Mouse (Mus musculus): Measurements from ENCODE around the gene Krt13. TPM values are rescaled to one million over a fixed set of nuclear protein-coding genes. Genes with fewer than 3 reads are reported as not detected.

The Krt13 gene
- polyA plus RNA-seq (2012; ENCODE audit: insufficient read depth, insufficient read length, missing spikeins) = not detected in 2 replicates

DNA sequence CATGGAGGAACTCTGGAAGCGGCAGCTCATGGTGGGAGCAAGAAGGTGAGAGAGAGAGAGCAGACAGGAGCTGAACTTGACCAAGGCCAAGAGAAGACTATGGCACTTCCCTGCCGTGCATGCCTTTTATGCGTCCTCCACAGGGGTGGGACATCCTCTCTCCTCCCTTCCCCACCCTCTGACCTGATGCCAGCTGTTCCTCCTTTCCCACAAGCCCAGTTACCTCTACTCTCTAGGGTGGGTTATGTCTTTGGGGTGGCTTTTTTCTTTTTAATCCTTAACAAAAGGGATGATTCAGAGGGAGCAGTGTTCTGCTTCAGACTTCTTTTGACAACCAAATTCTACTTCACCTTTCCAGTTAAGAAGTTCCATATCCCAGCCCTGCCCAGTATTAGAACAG is at the start of gene Krt13:
Gene Krt13 (minus strand): TSS at position 101 of the 400 bp plus-strand sequence.
- no peak within 1 kb of the TSS for H3K27ac ChIP-seq (replicated peaks; ENCODE audit: low read depth, low read length)
- no peak within 1 kb of the TSS for H3K4me3 ChIP-seq (ENCODE audit: insufficient read depth, low read depth, low read length)
- H3K4me1 ChIP-seq (ENCODE audit: control insufficient read depth, insufficient read depth, insufficient read length, low read length) = no peaks in the 10 kb centered on the region

DNA sequence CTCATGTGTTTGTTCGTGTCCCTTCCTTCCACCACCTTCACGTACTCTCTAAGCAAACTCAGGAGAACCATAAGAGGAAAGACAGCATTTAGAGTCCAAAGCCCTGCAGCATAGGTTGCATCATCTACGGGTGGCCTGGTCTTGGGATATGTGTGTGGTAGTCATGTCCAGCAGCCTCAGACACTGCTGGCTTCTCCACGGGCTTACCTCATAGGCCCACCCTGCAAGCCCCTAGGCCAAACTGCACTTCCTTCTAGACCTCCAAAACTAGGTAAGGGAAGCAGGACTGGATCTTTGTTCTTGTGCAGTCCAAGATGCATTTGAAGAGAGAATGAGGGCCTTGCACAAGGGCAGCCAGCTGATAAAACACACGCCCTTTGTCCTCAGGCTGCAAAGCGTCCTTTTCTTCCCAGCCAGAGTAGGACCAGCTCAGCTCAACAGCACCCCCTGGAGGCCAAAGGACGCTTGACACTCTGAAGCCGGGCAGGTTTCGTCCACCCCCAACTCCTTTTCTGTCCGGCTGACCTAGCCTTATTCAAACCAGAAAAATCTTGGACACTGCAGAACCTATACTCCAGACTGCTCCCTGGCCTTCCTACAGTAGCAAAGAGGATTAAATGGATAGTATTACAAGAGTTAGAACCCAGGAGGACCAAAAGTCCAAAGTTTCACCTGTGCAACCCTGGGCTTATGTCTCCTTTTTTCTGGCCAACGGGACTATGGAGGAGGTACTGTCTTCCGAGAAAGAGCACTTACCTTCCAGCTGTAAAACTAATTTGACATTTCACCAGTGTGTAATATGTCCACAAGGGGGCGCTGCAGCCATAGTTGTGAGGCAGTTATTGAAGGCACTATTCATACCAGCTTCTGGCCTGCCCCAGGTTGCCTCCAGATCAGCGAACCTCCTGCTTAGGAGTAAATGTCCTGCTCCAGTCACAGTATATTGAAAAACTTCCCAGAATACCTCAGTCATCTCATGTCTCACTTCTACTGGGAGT is 47.7 kb upstream of the Krt13 start:
- Histone ChIP-seq H3K27ac (replicated peaks; ENCODE audit: low read depth, low read length) (no peak overlapping the region), H3K4me1 (ENCODE audit: control insufficient read depth, insufficient read depth, insufficient read length, low read length) (no peaks in the 10 kb centered on the region), H3K4me3 (ENCODE audit: insufficient read depth, low read depth, low read length) (no peak overlapping the region)

- Histone ChIP-seq H3K4me1 (ENCODE audit: control insufficient read depth, insufficient read depth, insufficient read length, low read length) (no peaks in the 10 kb centered on the region), H3K27ac (replicated peaks; ENCODE audit: low read depth, low read length) (no peak overlapping the region), H3K4me3 (ENCODE audit: insufficient read depth, low read depth, low read length) (no peak overlapping the region)
These were observed 46.7 kb upstream of the Krt13 start for GRCm38 (mm10) chr11:100168071-100168470.

DNA sequence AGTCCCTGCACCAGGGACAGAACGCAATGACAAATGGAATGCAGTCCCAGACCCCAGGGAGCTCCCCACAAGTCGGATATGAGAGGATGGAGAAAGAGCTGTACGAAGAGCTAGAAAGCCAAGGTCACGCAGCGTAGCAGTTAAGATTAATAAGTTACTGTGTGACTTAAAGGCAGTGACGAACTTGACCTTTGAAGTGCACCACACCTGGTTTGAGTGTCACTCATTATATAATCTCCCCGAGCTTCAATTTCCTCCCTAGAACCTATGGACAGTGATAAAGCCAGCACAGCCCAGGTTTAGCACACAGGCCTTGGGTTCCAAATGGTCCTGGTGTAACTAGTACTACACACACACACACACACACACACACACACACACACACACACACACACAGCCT is 43.0 kb upstream of the Krt13 start:
- no peaks in the 10 kb centered on the region for H3K4me1 ChIP-seq (ENCODE audit: control insufficient read depth, insufficient read depth, insufficient read length, low read length)
- no peak overlapping the region for H3K4me3 ChIP-seq (ENCODE audit: insufficient read depth, low read depth, low read length)
- no peak overlapping the region for H3K27ac ChIP-seq (replicated peaks; ENCODE audit: low read depth, low read length)

DNA sequence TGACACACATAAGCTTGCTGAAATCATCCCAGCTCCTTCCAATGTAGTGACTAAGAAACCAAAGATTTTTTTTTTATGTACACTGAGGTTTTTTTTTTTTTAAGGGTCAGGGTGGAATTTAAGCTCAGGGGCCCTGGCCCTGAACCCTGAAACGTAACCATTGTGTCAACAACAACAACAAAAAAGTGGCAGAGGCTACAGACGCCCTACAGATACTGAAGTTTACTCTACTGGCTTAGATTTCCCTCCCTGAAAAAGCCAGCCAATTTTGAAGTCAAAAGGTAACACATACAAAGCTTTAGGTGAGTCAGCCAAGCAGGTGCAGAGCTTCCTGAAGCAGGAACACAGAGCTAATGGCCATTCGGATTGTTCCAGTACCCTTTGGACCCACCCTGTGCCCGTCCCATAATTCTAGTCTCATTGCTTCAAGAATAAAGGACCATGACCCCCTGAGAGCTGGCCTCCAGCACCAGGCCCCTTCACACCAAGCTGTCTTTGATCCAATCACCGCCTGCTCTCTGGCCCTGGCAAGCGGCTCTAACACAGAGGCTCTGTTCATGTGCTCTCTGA is 36.6 kb upstream of the Krt13 start:
- no peak overlapping the region for H3K4me3 ChIP-seq (ENCODE audit: insufficient read depth, low read depth, low read length)
- no peak overlapping the region for H3K27ac ChIP-seq (replicated peaks; ENCODE audit: low read depth, low read length)
- H3K4me1 ChIP-seq (ENCODE audit: control insufficient read depth, insufficient read depth, insufficient read length, low read length) = no peaks in the 10 kb centered on the region

GRCm38 (mm10) chr11:100157331-100157730 is 36.0 kb upstream of the Krt13 start:
- no peaks in the 10 kb centered on the region for H3K4me1 ChIP-seq (ENCODE audit: control insufficient read depth, insufficient read depth, insufficient read length, low read length)
- H3K4me3 ChIP-seq (ENCODE audit: insufficient read depth, low read depth, low read length) = no peak overlapping the region
- no peak overlapping the region for H3K27ac ChIP-seq (replicated peaks; ENCODE audit: low read depth, low read length)

- Histone ChIP-seq H3K4me1 (ENCODE audit: control insufficient read depth, insufficient read depth, insufficient read length, low read length) (no peaks in the 10 kb centered on the region), H3K27ac (replicated peaks; ENCODE audit: low read depth, low read length) (no peak overlapping the region), H3K4me3 (ENCODE audit: insufficient read depth, low read depth, low read length) (no peak overlapping the region)
These were observed 34.3 kb upstream of the Krt13 start for GRCm38 (mm10) chr11:100155497-100156255.

DNA sequence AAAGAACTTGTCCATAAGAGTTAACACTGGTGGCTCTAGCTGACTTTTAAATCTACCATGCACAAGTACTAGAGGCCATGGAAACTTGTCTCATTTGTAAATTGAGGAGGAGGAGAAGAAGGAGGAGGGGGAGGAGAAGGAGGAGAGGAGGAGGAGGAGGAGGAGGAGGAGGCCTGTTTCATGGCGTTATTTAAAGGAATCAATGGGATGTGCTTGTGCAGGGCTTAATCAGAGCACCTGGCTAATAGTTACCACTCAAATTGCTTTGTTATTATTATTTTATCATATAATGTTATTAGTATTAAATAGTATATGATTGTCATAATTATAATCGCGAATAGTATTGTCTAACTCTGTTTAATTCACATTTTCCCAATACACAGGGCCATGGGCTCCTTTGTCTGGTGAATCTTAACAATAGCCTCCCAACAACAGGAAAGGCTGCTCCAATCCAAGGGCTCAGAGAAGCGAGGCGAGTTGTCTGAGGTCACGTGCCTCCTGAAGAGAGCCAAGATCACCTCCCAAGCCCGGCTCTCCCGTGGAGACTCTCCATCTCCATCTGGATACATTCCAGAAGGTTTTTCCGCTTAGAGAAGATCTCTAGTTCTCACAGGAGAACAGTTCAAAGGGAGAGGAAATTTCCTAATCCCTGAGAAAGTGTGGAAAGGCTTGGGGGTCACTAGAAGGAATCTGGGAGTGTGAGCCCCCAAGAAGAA is 27.4 kb upstream of the Krt13 start, which contains the start of gene Krt19:
Gene Krt19 (minus strand): TSS at position 51 of the 716 bp plus-strand sequence.
- no peak within 1 kb of the TSS for H3K4me3 ChIP-seq (ENCODE audit: insufficient read depth, low read depth, low read length)
- no peak within 1 kb of the TSS for H3K27ac ChIP-seq (replicated peaks; ENCODE audit: low read depth, low read length)
- no peaks in the 10 kb centered on the region for H3K4me1 ChIP-seq (ENCODE audit: control insufficient read depth, insufficient read depth, insufficient read length, low read length)

GRCm38 (mm10) chr11:100147566-100148353 is 26.4 kb upstream of the Krt13 start:
- H3K4me1 ChIP-seq (ENCODE audit: control insufficient read depth, insufficient read depth, insufficient read length, low read length) = no peaks in the 10 kb centered on the region
- H3K4me3 ChIP-seq (ENCODE audit: insufficient read depth, low read depth, low read length) = no peak overlapping the region
- H3K27ac ChIP-seq (replicated peaks; ENCODE audit: low read depth, low read length) = no peak overlapping the region

DNA sequence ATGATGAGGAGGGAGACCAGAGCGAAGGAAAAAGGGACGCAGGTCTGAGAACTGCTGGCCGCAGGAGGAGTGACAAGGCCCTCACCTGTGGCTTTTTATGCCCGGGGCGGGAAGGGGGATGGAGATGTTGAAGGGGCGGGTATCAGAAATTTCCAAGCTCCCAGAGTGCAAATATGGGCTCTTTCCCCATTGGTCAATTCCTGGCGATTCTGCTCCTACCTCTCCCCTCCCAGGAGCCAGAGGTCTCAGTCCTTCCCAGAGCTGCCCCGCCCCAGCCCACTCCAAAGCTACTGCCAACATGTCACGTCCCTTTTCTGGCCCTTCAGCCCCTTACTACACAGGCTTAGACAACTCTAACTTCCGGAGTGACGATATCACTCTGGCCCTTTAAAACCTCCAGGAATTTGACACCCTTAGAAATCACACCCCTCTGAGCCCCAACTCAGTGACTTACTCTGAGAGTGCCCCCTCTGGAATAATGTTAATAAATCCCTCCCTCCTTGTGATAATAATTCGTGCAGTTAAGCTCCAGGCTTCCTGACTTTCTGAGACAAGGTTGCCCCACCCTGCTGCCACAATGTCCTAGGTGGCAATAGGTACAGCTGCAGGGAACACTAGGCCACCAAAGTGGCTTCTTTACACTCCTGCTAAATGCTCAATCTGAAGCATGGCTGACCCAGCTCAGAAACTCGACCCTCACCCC is 24.6 kb upstream of the Krt13 start:
- Histone ChIP-seq H3K4me1 (ENCODE audit: control insufficient read depth, insufficient read depth, insufficient read length, low read length) (no peaks in the 10 kb centered on the region), H3K27ac (replicated peaks; ENCODE audit: low read depth, low read length) (no peak overlapping the region), H3K4me3 (ENCODE audit: insufficient read depth, low read depth, low read length) (no peak overlapping the region)

GRCm38 (mm10) chr11:100145104-100145503 is 23.7 kb upstream of the Krt13 start:
- no peak overlapping the region for H3K27ac ChIP-seq (replicated peaks; ENCODE audit: low read depth, low read length)
- H3K4me1 ChIP-seq (ENCODE audit: control insufficient read depth, insufficient read depth, insufficient read length, low read length) = no peaks in the 10 kb centered on the region
- H3K4me3 ChIP-seq (ENCODE audit: insufficient read depth, low read depth, low read length) = no peak overlapping the region

DNA sequence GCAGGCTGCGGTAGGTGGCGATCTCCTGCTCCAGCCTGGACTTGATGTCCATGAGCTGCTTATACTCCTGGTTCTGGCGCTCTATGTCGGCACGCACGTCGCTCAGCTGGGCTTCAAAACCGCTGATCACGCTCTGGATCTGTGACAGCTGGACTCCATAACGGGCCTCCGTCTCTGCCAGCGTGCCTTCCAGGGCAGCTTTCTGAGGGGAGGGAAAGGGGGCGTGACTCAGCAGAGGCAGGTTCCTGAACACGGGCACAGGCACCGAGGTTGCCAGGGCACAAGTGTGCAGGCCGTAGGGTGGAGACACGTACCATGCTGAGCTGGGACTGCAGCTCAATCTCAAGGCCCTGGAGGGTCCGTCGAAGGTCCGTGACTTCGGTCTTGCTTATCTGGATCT is 19.6 kb upstream of the Krt13 start:
- H3K4me1 ChIP-seq (ENCODE audit: control insufficient read depth, insufficient read depth, insufficient read length, low read length) = no peaks in the 10 kb centered on the region
- H3K4me3 ChIP-seq (ENCODE audit: insufficient read depth, low read depth, low read length) = no peak overlapping the region
- H3K27ac ChIP-seq (replicated peaks; ENCODE audit: low read depth, low read length) = no peak overlapping the region

DNA sequence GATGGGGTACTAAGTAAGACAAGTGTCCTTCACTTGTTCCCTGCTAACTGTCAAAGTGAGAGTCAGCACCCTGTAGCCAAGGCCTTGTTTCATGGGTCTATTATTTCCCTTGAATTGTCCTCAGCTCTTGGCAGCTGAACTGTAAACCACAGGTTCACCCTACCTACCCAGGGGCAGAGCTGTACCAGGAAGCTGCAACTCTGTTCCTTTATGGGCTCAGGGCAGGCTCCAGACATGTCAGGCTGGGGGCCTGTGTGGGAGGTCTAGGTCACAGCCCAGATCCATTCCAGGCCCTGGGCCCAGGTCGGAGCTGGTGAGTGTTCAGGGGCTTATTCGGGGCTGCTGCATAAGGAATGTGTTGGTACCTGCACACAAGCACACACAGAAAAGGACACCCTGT is 18.0 kb upstream of the Krt13 start:
- H3K27ac ChIP-seq (replicated peaks; ENCODE audit: low read depth, low read length) = no peak overlapping the region
- no peaks in the 10 kb centered on the region for H3K4me1 ChIP-seq (ENCODE audit: control insufficient read depth, insufficient read depth, insufficient read length, low read length)
- no peak overlapping the region for H3K4me3 ChIP-seq (ENCODE audit: insufficient read depth, low read depth, low read length)

All from brown adipose tissue, adult 24 weeks (tissue).